Mouse (Mus musculus) forebrain, embryonic 12.5 days (tissue): ENCODE measurements at regions not wholly inside any gene's neighbourhood (a gene's known extent, or its start where the extent isn't known, plus 50 kb on each side); places are given as distances from the start of the nearest gene placed in this dataset.
A peak's percentile ranks its signal among the peaks of the same experiment; 100 is the strongest.

ENCODE experiments used
- ATAC-seq: fragments of 200-750 bp; cut with Nextera tagmentation; 2 replicates; pipeline ENCODE4 v1.8.0; 2017; ENCODE audit warnings: moderate TSS enrichment; ENCODE audit not compliant: low FRiP score
- H3K27ac ChIP-seq: fragments of 300-500 bp; sonication (generic); 2 replicates; pipeline ENCODE4 v1.5.1; 2016; ENCODE audit warnings: mild to moderate bottlenecking
- H3K27me3 ChIP-seq: fragments of 300-500 bp; sonication (generic); 2 replicates; pipeline ENCODE4 v1.6.1; 2016; ENCODE audit warnings: mild to moderate bottlenecking
- H3K36me3 ChIP-seq: fragments of 300-500 bp; sonication (generic); replicated peaks from 2 replicates; pipeline ENCODE4 v1.6.1; 2016; ENCODE audit warnings: mild to moderate bottlenecking
- H3K4me1 ChIP-seq: fragments of 300-500 bp; sonication (generic); 2 replicates; pipeline ENCODE4 v1.6.1; 2016
- H3K4me2 ChIP-seq: fragments of 300-500 bp; sonication (generic); 2 replicates; pipeline ENCODE4 v1.6.1; 2016; ENCODE audit warnings: mild to moderate bottlenecking, moderate library complexity
- H3K4me3 ChIP-seq: fragments of 300-500 bp; sonication (generic); replicated peaks from 2 replicates; pipeline ENCODE4 v1.5.1; 2016; ENCODE audit warnings: mild to moderate bottlenecking
- H3K9ac ChIP-seq: fragments of 300-500 bp; sonication (generic); 2 replicates; pipeline ENCODE4 v1.6.1; 2016; ENCODE audit warnings: mild to moderate bottlenecking
- H3K9me3 ChIP-seq: fragments of 300-500 bp; sonication (generic); 2 replicates; pipeline ENCODE4 v1.6.1; 2016
- WGBS: fragments of 180-500 bp; shearing (Covaris S2); methylation state at CpG from one replicate; pipeline ENCODE4 v1.1.7; 2016; 5-methylcytosine and 5-hydroxymethylcytosine counted together

DNA sequence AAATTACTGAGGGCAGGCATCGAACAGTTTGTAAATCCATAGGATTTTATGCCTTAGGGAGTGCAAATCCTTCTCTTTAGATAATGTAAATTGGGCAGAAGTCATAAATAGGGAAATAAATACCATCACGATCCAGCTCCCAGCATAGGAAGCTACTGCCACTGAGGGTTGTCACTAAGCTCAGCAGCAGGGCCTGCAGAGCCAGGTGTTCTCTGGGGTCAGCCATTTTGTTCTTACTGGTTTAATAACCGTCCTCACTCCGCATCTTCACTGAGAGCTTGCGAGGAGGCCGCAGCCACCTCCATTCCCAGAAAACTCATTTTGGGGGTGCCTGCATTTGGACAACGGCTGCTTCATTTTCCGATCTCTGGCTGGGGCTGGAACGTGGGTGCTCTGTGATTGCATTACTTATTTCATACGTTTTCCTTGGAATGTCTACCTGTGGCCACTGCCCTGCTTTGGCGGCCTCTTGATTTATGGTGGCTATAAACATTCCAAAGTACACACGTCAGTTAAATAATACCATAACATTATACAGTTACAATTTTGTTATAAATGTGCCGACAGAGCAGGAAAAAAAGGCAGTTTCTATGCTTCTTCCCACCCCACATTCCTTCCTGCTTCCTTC lies 97.9 kb upstream of the Stx16 start:
- Histone ChIP-seq H3K36me3 (no peaks in the 10 kb centered on the region), H3K4me2 (no peak overlapping the region), H3K9me3 (peaks cover 12% of the 10 kb centered on the region), H3K4me1 (no peaks in the 10 kb centered on the region), H3K4me3 (no peak overlapping the region), H3K27ac (no peak overlapping the region), H3K9ac (no peak overlapping the region), H3K27me3 (no peaks in the 10 kb centered on the region)
- ATAC-seq = no peak
- 80% methylated on average over 13 of the region's 13 CpGs for WGBS

DNA sequence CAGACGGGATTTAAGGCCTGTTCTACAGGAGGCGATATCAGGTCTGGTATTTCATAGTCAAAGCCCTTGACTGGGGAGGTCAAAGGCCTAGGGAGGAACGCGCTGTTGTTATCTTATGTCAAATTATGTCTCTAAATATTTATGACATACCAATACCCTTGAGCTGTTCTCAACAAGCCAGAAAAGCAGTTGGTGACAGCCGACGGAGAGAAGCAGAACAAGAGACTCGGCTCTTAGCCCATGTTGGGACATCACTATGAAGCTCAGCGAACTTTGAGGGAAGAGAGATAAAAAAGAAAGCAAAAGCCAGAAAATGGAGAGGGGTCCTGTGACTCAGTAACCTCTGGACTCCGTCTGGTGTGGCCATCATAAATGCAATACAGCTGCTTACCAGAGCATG lies 95.1 kb upstream of the Stx16 start:
- H3K4me3 ChIP-seq = no peak overlapping the region
- H3K27me3 ChIP-seq = no peaks in the 10 kb centered on the region
- H3K36me3 ChIP-seq = no peaks in the 10 kb centered on the region
- no peak for ATAC-seq
- 93% methylated on average over 9 of the region's 9 CpGs for WGBS
- no peaks in the 10 kb centered on the region for H3K9me3 ChIP-seq
- H3K4me2 ChIP-seq = no peak overlapping the region
- H3K9ac ChIP-seq = no peak overlapping the region
- no peaks in the 10 kb centered on the region for H3K4me1 ChIP-seq
- H3K27ac ChIP-seq = no peak overlapping the region

DNA sequence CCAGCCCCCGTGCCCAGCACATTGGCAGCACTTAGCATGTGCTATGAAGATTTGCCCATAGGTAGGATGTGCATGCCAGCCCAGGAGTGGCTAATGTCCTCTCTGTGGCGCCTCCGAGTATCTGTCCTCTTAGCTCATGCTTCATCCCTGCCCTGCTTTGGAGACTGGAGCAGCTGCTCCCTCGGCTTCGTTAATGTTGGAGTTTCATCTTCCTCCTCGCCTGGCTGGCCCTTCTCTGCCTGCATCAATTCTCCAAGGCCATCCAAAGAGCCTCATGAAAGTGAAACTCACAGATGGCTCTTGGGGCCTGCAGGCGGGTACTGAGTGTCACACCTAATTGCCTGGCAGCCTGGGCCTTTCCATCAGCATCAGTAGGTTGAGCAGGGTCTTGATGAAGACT lies 88.6 kb upstream of the Stx16 start:
- no peaks in the 10 kb centered on the region for H3K27me3 ChIP-seq
- H3K4me2 ChIP-seq = no peak overlapping the region
- H3K4me3 ChIP-seq = no peak overlapping the region
- no peak for ATAC-seq
- H3K36me3 ChIP-seq = no peaks in the 10 kb centered on the region
- peaks cover 12% of the 10 kb centered on the region for H3K4me1 ChIP-seq
- no peak overlapping the region for H3K9ac ChIP-seq
- WGBS = 87% methylated on average over 7 of the region's 7 CpGs
- H3K27ac ChIP-seq = no peak overlapping the region
- H3K9me3 ChIP-seq = no peaks in the 10 kb centered on the region

DNA sequence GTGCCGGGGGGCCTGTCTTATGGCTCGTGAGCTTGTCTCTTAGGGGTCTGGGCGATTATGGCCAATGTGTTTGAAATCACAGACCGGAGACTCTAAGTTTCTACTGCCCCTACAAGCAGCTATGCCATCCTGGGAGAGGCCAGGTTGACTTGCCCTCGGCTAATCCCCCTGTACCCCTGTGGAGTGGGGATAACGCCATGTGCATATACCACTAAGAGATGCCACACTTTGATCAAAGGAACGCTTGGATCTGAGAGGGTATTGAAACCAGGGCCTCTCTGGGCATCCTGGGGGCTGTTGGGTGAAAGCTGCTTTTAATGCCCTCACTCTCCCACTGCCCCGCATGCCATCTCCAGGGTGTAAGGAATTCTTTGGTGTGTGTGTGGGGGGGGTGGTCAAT lies 88.2 kb upstream of the Stx16 start:
- no peak for ATAC-seq
- no peaks in the 10 kb centered on the region for H3K27me3 ChIP-seq
- no peaks in the 10 kb centered on the region for H3K9me3 ChIP-seq
- no peak overlapping the region for H3K27ac ChIP-seq
- H3K4me1 ChIP-seq = peaks cover 12% of the 10 kb centered on the region
- H3K4me3 ChIP-seq = no peak overlapping the region
- H3K36me3 ChIP-seq = no peaks in the 10 kb centered on the region
- H3K4me2 ChIP-seq = no peak overlapping the region
- H3K9ac ChIP-seq = no peak overlapping the region
- 84% methylated on average over 8 of the region's 8 CpGs for WGBS

DNA sequence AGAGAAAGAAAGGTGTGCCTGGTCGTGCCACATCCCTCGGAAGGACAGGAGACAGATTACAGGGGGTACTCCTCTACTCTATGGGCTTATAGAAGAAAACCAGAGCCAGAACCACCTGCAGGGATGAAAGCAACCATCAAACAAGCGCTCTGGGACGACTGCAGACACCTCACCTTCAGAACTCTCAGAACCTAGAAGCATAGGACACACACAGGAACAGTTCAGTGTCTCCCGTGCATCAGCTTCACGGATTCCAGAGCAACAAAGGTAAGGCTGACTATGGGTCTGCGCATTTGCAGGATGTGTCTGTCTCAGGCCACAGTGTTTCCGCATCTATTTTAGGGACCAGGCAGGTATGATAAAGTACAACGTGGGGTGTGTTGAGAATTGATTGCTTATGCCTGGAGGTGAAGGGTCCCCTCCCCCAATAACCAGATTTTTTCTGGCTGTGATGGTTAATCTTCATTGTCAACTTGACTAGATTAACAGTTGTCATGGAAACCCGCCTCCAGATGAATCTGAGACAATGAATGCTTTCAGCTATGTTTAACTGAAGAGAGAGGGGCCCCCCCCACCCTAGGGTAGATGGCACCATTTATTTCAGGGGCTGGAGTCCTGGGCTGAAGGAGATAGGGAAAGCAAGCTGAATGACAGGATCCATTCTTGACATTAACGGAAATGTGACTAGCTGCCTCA lies 87.3 kb upstream of the Stx16 start:
- Histone ChIP-seq H3K9me3 (no peaks in the 10 kb centered on the region), H3K9ac (no peak overlapping the region), H3K27me3 (no peaks in the 10 kb centered on the region), H3K4me3 (no peak overlapping the region), H3K4me1 (peaks cover 13% of the 10 kb centered on the region), H3K4me2 (no peak overlapping the region), H3K36me3 (no peaks in the 10 kb centered on the region), H3K27ac (no peak overlapping the region)
- 73% methylated on average over 11 of the region's 11 CpGs for WGBS
- no peak for ATAC-seq

DNA sequence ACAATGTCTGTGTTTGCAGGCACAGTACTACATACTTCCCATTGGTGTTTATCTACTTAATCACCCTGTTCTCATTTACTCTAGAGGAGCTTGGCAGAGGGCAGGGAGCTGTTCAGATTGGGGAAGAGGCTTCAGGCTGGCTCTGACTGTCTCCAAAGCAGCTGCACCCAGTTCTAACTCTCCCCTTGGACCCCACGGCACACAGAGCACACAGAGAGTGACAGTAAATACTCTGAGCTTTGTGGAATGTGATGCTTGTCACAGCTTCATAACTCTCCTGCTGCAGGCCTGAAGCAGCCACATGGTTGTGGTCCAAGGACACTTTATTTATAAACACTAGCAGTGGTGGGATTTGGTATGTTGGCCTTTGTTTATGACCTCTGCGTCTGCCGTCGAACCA lies 85.4 kb upstream of the Stx16 start:
- WGBS = 95% methylated on average over 4 of the region's 4 CpGs
- H3K36me3 ChIP-seq = no peaks in the 10 kb centered on the region

DNA sequence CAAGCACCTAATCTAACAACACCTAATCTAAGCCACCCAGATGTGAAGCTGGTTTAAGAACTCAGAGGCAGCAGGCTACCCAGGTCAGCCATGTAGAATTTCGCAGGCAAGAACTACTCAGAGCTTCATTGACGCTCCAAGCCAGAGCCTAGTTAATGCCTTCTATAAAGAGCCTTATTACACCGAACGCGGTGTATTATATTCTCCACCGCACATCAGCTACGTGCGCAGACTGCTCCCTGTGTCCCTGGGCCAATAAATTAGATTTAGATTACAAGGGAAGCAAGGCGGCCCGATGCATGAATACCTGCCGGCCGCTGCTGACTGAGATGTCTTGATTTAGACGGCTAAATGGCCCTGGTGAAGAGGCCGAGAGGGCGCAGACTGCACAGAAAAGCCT lies 84.7 kb upstream of the Stx16 start:
- ATAC-seq = no peak
- Histone ChIP-seq H3K36me3 (no peaks in the 10 kb centered on the region), H3K4me2 (no peak overlapping the region), H3K4me3 (no peak overlapping the region), H3K9me3 (no peaks in the 10 kb centered on the region), H3K27ac (0 out of 2 replicates have a peak overlapping the region, but pooled peaks have one; percentile 19), H3K27me3 (no peaks in the 10 kb centered on the region), H3K9ac (no peak overlapping the region), H3K4me1 (peaks cover 25% of the 10 kb centered on the region)
- 87% methylated on average over 15 of the region's 15 CpGs for WGBS

More for the DNA sequence above, 85.4 kb upstream of the Stx16 start:
- H3K9ac ChIP-seq = no peak overlapping the region
- H3K9me3 ChIP-seq = no peaks in the 10 kb centered on the region
- H3K27me3 ChIP-seq = no peaks in the 10 kb centered on the region
- H3K27ac ChIP-seq = no peak overlapping the region
- H3K4me1 ChIP-seq = peaks cover 25% of the 10 kb centered on the region
- H3K4me3 ChIP-seq = no peak overlapping the region
- no peak for ATAC-seq
- no peak overlapping the region for H3K4me2 ChIP-seq

DNA sequence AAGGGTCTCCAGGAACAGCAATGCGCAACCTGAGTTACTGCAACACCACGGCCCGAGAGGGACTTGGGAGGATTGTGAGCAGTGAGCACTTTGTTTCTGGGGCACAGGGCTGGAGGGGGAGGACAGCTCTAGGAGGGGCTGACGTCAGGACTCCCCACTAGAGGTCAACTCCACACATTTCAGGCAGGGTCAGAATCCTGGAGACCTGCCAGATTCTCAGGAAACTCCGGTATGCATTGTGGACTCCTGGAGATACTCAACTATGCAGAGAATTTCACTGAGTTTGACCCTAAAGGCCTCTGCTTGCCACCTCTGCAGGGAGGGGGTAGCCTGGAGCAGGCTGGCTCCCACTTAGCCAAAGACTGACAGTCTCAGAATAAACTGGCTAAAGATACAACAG lies 84.1 kb upstream of the Stx16 start:
- no peak overlapping the region for H3K4me2 ChIP-seq
- no peak overlapping the region for H3K9ac ChIP-seq
- H3K27me3 ChIP-seq = no peaks in the 10 kb centered on the region
- H3K4me3 ChIP-seq = no peak overlapping the region
- H3K4me1 ChIP-seq = peaks cover 25% of the 10 kb centered on the region
- peak; percentile 45; the same call in 1 of the 2 replicates for ATAC-seq
- WGBS = 54% methylated on average over 5 of the region's 5 CpGs
- H3K9me3 ChIP-seq = no peaks in the 10 kb centered on the region
- no peak overlapping the region for H3K27ac ChIP-seq
- H3K36me3 ChIP-seq = no peaks in the 10 kb centered on the region

DNA sequence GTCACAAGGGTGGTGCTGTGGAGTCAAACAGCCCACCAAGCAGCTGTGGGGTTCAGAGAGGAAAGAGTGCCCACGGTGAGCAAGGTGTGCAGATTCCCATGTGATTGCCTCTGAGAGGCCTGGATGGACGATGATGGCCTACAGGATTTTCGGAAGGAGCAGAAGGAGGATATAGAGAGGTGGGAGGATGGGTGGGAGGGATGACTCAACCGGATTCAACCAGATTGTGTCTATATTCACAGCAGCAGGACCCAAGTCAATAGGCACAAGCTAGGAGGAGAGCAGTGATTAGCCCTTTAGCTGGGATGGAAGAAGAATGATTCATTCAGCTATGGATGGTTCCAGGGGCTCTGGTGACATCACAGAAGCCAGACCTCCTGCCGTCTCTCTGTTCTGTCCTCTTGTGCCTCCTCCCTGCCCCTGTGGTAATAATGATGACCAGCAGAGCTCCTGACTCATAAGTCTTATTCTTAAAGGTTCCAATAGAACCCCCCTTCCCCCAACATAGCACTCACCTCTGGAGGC lies 82.6 kb upstream of the Stx16 start:
- H3K4me2 ChIP-seq = no peak overlapping the region
- no peaks in the 10 kb centered on the region for H3K27me3 ChIP-seq
- no peaks in the 10 kb centered on the region for H3K9me3 ChIP-seq
- peaks cover 24% of the 10 kb centered on the region for H3K4me1 ChIP-seq
- WGBS = 83% methylated on average over 5 of the region's 5 CpGs
- no peak overlapping the region for H3K27ac ChIP-seq
- no peak overlapping the region for H3K9ac ChIP-seq
- no peak for ATAC-seq
- H3K4me3 ChIP-seq = no peak overlapping the region
- no peaks in the 10 kb centered on the region for H3K36me3 ChIP-seq

DNA sequence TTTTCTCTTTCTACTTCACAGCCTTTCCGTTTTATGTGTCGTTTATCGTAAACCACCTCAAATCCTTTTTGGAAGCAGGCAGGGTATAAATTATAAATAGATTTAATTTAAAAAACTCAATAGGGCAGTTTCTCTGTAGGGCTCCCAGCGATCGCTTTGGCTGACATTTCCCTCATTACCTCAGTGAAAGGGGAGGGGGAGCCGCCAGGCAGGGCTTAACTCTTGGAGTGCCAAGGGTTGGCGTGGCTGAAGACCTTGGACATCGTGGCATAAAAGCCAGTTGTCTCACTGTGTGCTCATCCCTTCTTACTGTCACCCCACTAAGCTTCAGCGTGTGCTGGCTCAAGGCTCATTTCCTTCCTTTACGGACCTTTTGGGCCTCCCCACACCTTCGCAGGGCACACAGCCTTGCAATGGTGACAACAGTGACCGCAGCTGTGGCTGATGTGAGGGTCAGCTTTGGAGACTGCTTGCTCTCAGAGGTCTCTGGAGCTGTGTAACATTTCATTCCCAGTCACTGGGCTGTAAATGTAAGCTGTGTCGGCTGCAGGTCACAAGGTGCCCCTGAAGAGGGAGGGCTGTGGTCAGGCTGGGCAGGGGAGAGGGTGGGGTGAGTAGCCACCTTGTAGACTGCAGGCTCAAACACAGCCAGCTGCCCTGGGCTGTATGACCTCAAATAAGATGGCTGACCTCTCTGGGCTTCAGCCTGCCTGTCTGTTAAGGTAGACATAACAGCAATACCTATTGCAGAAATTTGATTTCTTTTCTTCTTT lies 81.6 kb upstream of the Stx16 start:
- Histone ChIP-seq H3K4me3 (no peak overlapping the region), H3K9me3 (no peaks in the 10 kb centered on the region), H3K27me3 (no peaks in the 10 kb centered on the region), H3K4me1 (peaks cover 17% of the 10 kb centered on the region), H3K9ac (no peak overlapping the region), H3K4me2 (no peak overlapping the region), H3K27ac (no peak overlapping the region), H3K36me3 (no peaks in the 10 kb centered on the region)
- 28% methylated on average over 13 of the region's 13 CpGs for WGBS
- 0 out of 2 replicates have a peak, but pooled peaks have one; percentile 21 for ATAC-seq

DNA sequence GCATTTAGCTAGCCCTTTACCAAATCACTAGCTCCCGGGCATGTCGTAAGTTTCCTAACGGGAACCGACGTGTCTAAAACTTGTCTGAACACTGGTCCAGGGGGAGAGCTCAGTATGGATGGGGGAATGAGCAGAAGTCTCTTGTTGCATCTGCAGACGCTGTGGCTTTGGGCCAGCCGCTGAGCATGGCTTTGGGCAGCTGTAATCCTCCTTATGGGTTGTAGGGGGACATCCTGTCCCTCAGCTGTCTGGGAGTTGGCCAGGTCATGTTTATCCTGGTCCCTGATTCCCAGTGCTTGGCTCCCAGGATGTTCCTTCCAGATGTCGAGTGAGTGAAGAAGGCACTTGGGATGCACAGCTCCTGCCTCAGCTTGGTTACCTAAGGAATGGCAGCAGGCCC lies 71.4 kb upstream of the Stx16 start:
- no peak overlapping the region for H3K27ac ChIP-seq
- no peak overlapping the region for H3K4me2 ChIP-seq
- 0 out of 2 replicates have a peak, but pooled peaks cover 5% of the 10 kb centered on the region for H3K9me3 ChIP-seq
- ATAC-seq = no peak
- H3K4me1 ChIP-seq = peaks cover 13% of the 10 kb centered on the region
- WGBS = 87% methylated on average over 8 of the region's 8 CpGs
- no peaks in the 10 kb centered on the region for H3K27me3 ChIP-seq
- no peak overlapping the region for H3K4me3 ChIP-seq
- no peaks in the 10 kb centered on the region for H3K36me3 ChIP-seq
- H3K9ac ChIP-seq = no peak overlapping the region

DNA sequence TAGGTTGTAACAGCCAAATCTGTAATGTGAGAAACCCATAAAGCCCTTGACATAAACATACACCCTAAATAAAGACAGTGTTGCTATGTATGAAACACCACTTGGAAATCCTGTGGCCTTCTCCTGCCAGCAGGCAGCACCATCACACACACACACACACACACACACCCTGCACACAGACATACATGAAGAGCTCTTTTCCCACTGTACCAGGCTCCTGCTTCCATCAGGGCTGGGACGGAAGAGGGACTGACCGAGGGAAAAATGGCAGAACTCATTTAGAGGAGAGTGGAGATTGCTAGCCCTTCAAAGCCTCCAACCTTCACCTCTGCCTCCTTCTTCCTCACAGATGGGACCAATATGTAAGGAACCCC lies 68.1 kb upstream of the Stx16 start:
- ATAC-seq = no peak
- Histone ChIP-seq H3K9ac (no peak overlapping the region), H3K4me3 (no peak overlapping the region), H3K4me1 (peaks cover 13% of the 10 kb centered on the region), H3K27ac (peak overlapping the region; percentile 50; the same call in 1 of the 2 replicates), H3K4me2 (0 out of 2 replicates have a peak overlapping the region, but pooled peaks have one; percentile 0), H3K36me3 (no peaks in the 10 kb centered on the region), H3K9me3 (0 out of 2 replicates have a peak, but pooled peaks cover 5% of the 10 kb centered on the region), H3K27me3 (no peaks in the 10 kb centered on the region)
- 53% methylated on average over 2 of the region's 2 CpGs for WGBS
